In the genomic region with DNA sequence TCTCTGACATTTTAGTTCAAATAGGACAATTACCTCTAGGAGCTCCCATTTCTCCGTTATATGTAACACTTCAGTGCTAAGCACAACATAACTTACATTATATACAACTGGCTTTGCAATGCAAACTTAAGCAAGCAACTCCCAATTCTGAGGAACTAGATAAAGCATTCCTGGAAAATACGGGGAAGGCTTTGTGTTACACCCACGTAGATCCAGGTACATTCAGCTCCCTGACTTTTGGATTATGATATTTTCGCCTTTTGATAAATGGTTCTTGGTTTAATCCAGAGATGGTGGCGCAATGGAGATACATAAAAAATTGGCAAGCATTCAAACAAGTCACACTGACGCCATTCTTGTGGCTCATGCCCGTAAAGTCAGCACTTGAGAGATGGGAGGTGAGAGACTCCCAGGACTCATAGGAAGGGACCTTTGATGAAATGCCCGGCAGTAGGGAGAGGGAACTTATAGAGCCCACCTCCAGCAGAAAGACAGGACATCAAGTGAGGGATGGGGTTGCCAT, we compare ENCODE assay signal across 9 mouse cellular contexts. TPM values are rescaled to one million over a fixed set of nuclear protein-coding genes. Genes with fewer than 3 reads are reported as not detected.
DNase-seq lines count a peak whose midpoint lies in the region; ATAC-seq lines count a peak whose summit lies in the region.
"Had no signal": no experiment of that assay in that cellular context is flagged by ENCODE, and none has a peak within 500 bp of the region (broad histone marks: within the 10 kb centered on the region; RNA-seq: fewer than 3 reads in every experiment).

No protein-coding gene starts in this region.

- H3K36me3 ChIP-seq in kidney, embryonic 14.5 days (ENCODE audit: control insufficient read depth, insufficient read depth, low read length): peaks cover 19% of the 10 kb centered on the region
- no peaks in the 10 kb centered on the region for H3K36me3 ChIP-seq in hindbrain, embryonic 14.5 days (replicated peaks; ENCODE audit: control insufficient read depth, insufficient read depth)
- no peaks in the 10 kb centered on the region for H3K36me3 ChIP-seq in midbrain, embryonic 14.5 days (ENCODE audit: control insufficient read depth, insufficient read depth, low read length)

- H3K4me3 ChIP-seq in kidney, embryonic 14.5 days (ENCODE audit: low read length): peak overlapping the region; percentile 74
- no peak overlapping the region; the same call in 1 of the 2 replicates for H3K4me3 ChIP-seq in hindbrain, embryonic 14.5 days (replicated peaks; ENCODE audit: low read length)
- no peak overlapping the region for H3K4me3 ChIP-seq in midbrain, embryonic 14.5 days (replicated peaks; ENCODE audit: low read depth, low read length)

- H3K9ac ChIP-seq in kidney, embryonic 14.5 days (ENCODE audit: low read depth, low read length): peak overlapping the region; percentile 66; the same call in 1 of the 2 replicates
- no peak overlapping the region for H3K9ac ChIP-seq in hindbrain, embryonic 14.5 days
- H3K9ac ChIP-seq in midbrain, embryonic 14.5 days (replicated peaks; ENCODE audit: low read length): no peak overlapping the region

- no peak overlapping the region for H3K27ac ChIP-seq in kidney, embryonic 14.5 days (ENCODE audit: low read depth, low read length)
- H3K27ac ChIP-seq in hindbrain, embryonic 14.5 days: no peak overlapping the region
- H3K27ac ChIP-seq in midbrain, embryonic 14.5 days (replicated peaks; ENCODE audit: low read depth, low read length): no peak overlapping the region

- 83% methylated on average over 8 of the region's 8 CpGs for WGBS in kidney, embryonic 14.5 days
- 80% methylated on average over 8 of the region's 8 CpGs for WGBS in hindbrain, embryonic 14.5 days
- 88% methylated on average over 8 of the region's 8 CpGs for WGBS in midbrain, embryonic 14.5 days

- intact Hi-C loops in left cerebral cortex, postnatal 36 days (cut with DNase I): loop anchor here (5.0 to 10.0 kb wide), 4 partner anchors 122 to 605 kb away; partner anchors contain the start of gene Rgs4
- intact Hi-C loops in gastrocnemius, postnatal 36 days (cut with DNase I): loop anchor here (5.0 to 10.0 kb wide), 3 partner anchors 145 to 605 kb away; no protein-coding TSS in a partner anchor

- no peaks in the 10 kb centered on the region for H3K27me3 ChIP-seq in kidney, embryonic 14.5 days (ENCODE audit: control insufficient read depth, insufficient read depth, low read length)
- no peaks in the 10 kb centered on the region for H3K27me3 ChIP-seq in hindbrain, embryonic 14.5 days (ENCODE audit: control insufficient read depth, insufficient read depth, low read length)
- no peaks in the 10 kb centered on the region for H3K27me3 ChIP-seq in midbrain, embryonic 14.5 days (ENCODE audit: control insufficient read depth, insufficient read depth, low read length)
- H3K27me3 ChIP-seq: Patski had no signal

- peak overlapping the region; percentile 70 for H3K4me2 ChIP-seq in kidney, embryonic 14.5 days (replicated peaks; ENCODE audit: low read depth, low read length)
- peak overlapping the region; percentile 90 for H3K4me2 ChIP-seq in hindbrain, embryonic 14.5 days (replicated peaks)
- H3K4me2 ChIP-seq in midbrain, embryonic 14.5 days (ENCODE audit: low read length): peak overlapping the region; percentile 58

- no peak for ATAC-seq in kidney, embryonic 14.5 days (ENCODE audit: low FRiP score, low TSS enrichment)
- ATAC-seq in hindbrain, embryonic 14.5 days (ENCODE audit: low FRiP score): no peak
- ATAC-seq in midbrain, embryonic 14.5 days (ENCODE audit: low FRiP score, low TSS enrichment): no peak
- ATAC-seq: Patski had no signal

- H3K4me1 ChIP-seq in kidney, embryonic 14.5 days (ENCODE audit: control insufficient read depth, insufficient read depth, low read length): peaks cover 5% of the 10 kb centered on the region; the same call in 1 of the 2 replicates
- no peaks in the 10 kb centered on the region for H3K4me1 ChIP-seq in hindbrain, embryonic 14.5 days (replicated peaks; ENCODE audit: control insufficient read depth, insufficient read depth, low read length)
- no peaks in the 10 kb centered on the region for H3K4me1 ChIP-seq in midbrain, embryonic 14.5 days (ENCODE audit: control insufficient read depth, insufficient read depth, low read length)

- DNase-seq in kidney, postnatal 4 days: no peak
- DNase-seq in c-Kit-negative CD71-positive TER-119-positive erythroid progenitor cells, embryonic 14.5 days (ENCODE audit: low read depth, low spot score): peak; percentile 65
- DNase-seq in hindbrain, embryonic 14.5 days (ENCODE audit: low spot score): no peak
- DNase-seq in midbrain, embryonic 14.5 days: no peak
- no peak for DNase-seq in left cerebral cortex, postnatal 36 days (ENCODE audit: low spot score in 2 of 2)
- DNase-seq in right cerebral cortex, postnatal 14 days: no peak
- no peak for DNase-seq in gastrocnemius, postnatal 36 days

- no peaks in the 10 kb centered on the region for H3K9me3 ChIP-seq in kidney, embryonic 14.5 days (ENCODE audit: control insufficient read depth, low read length)
- no peaks in the 10 kb centered on the region for H3K9me3 ChIP-seq in hindbrain, embryonic 14.5 days (ENCODE audit: control insufficient read depth, low read length)
- no peaks in the 10 kb centered on the region for H3K9me3 ChIP-seq in midbrain, embryonic 14.5 days (ENCODE audit: control insufficient read depth, low read length)

RNA-seq across cellular contexts. Expression of gene Nuf2, which starts 1.2 kb away (rescaled TPM):
- polyA plus RNA-seq in kidney, embryonic 14.5 days (2014; fragmentation: Nextera tagmentation; extraction: Ambion mirVana): 71.8 and 75.9 TPM in 2 replicates
- polyA plus RNA-seq in hindbrain, embryonic 14.5 days (2014; fragmentation: Nextera tagmentation; extraction: Ambion mirVana): 11.3 and 14.1 TPM in 2 replicates
- polyA plus RNA-seq in midbrain, embryonic 14.5 days (2014; fragmentation: Nextera tagmentation; extraction: Ambion mirVana): 8.1 and 15.9 TPM in 2 replicates
- total RNA-seq in left cerebral cortex, postnatal 36 days (2021): 1 to 10 TPM; 1.4 to 1.6 TPM
- under 1 TPM; 0.69 to 0.76 TPM for total RNA-seq in gastrocnemius, postnatal 36 days (2021)
